Comparison of ENCODE assay signal across 16 mouse cellular contexts in the genomic region with DNA sequence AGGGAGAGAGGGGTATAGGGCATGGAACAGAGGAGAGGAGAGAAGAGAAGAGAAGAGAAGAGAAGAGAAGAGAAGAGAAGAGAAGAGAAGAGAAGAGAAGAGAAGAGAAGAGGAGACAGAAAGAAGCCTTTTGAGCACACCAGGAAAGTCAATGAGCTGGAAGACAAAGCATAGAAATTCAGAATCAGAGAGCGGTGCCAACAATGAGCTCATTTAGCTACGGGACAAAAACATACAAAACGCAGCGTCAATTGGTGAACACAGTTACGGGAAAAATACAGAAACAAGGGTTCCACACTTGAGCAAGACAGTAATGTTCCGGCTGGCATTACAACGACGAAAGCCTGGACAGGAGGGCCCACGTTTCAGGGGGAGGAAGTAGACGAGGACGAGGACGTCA.
"Had no signal": no experiment of that assay in that cellular context is flagged by ENCODE, and none has a peak within 500 bp of the region (broad histone marks: within the 10 kb centered on the region; RNA-seq: fewer than 3 reads in every experiment).

No protein-coding gene starts in this region.

- H3K9ac ChIP-seq: lung, embryonic 15.5 days; midbrain, embryonic 13.5 days; midbrain, embryonic 15.5 days; neural tube, embryonic 12.5 days; stomach, embryonic 15.5 days had no signal

- DNase-seq: lung, postnatal 14 days; lung, postnatal 36 days; right cerebral cortex, postnatal 14 days; thymus, adult 2 months; thymus, postnatal 25 days; thymus, postnatal 4 days had no signal

- H3K27me3 ChIP-seq: lung, embryonic 15.5 days; megakaryocyte, embryonic 14.5 days; neural tube, embryonic 12.5 days; stomach, embryonic 15.5 days had no signal

- H3K4me1 ChIP-seq: lung, embryonic 15.5 days; megakaryocyte, embryonic 14.5 days; midbrain, embryonic 15.5 days; neural tube, embryonic 12.5 days; stomach, embryonic 15.5 days had no signal

- H3K36me3 ChIP-seq: lung, embryonic 15.5 days; stomach, embryonic 15.5 days had no signal

- H3K27ac ChIP-seq: lung, embryonic 15.5 days; macrophage; midbrain, embryonic 13.5 days; midbrain, embryonic 15.5 days; neural tube, embryonic 12.5 days; stomach, embryonic 15.5 days; stomach, postnatal 0 days had no signal

- H3K9me3 ChIP-seq: lung, embryonic 15.5 days; midbrain, embryonic 13.5 days; midbrain, embryonic 15.5 days; neural tube, embryonic 12.5 days; stomach, embryonic 15.5 days had no signal

- H3K4me2 ChIP-seq: lung, embryonic 15.5 days; midbrain, embryonic 11.5 days; midbrain, embryonic 13.5 days; midbrain, embryonic 15.5 days; neural tube, embryonic 12.5 days; stomach, embryonic 15.5 days had no signal

- ATAC-seq: lung, postnatal 0 days; midbrain, embryonic 13.5 days; midbrain, embryonic 15.5 days had no signal

- H3K4me3 ChIP-seq: lung, embryonic 15.5 days; megakaryocyte, embryonic 14.5 days; midbrain, embryonic 13.5 days; midbrain, embryonic 15.5 days; neural tube, embryonic 12.5 days; stomach, embryonic 15.5 days had no signal
